Mouse (Mus musculus) spleen, adult 2 months (tissue): ENCODE data around the gene Ptrh1.

Experiments used
- CTCF ChIP-seq: fragments of 200-500 bp; IDR thresholded peaks from 2 replicates; pipeline ENCODE4 v1.5.1; 2011; ENCODE audit warnings: mild to moderate bottlenecking, inconsistent platforms; ENCODE audit not compliant: insufficient read depth, insufficient read length, insufficient replicate concordance; ENCODE audit errors: extremely low read depth
- POLR2A ChIP-seq: fragments of 200-500 bp; IDR thresholded peaks from 2 replicates; pipeline ENCODE4 v1.6.1; 2011; ENCODE audit warnings: low read depth, low read length, inconsistent platforms

GRCm38 (mm10) chr2:32779714-32780113 is 4.1 kb downstream of the Ptrh1 start:
- TF ChIP-seq CTCF (no peak), POLR2A (no peak)
